Mouse (Mus musculus): ENCODE measurements at regions not wholly inside any gene's neighbourhood (a gene's known extent, or its start where the extent isn't known, plus 50 kb on each side); places are given as distances from the start of the nearest gene placed in this dataset.
"Not testable (repeated sequence)": the region's sequence is repeated elsewhere in the genome, so short reads cannot be mapped to it uniquely, and the experiment has no call there.

DNA sequence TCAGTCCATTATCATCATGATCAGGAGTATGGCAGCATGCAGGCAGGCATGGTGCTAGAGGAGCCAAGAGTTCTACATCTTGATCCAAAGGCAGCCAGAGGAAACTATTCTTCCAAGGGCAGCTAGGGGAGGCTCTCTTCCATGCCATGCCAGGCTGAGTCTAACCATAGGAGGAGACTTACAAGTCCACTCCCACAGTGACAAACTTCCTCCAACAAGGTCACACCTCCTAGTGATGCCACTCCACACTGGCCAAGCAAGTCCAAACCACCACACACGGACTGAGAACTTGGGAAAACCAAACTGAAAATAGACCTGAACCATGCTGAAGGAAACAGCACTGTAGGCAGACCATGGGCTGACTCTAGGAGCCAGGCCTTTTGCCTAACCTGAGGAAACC is 197.4 kb downstream of the Prex1 start:
- no peak overlapping the region for H3K27ac ChIP-seq
- no peaks in the 10 kb centered on the region for H3K36me3 ChIP-seq
- 78% methylated on average over 1 of the region's 1 CpGs for WGBS
- H3K27me3 ChIP-seq (replicated peaks): no peaks in the 10 kb centered on the region
- peaks cover 8% of the 10 kb centered on the region for H3K4me1 ChIP-seq (replicated peaks)
- no peak overlapping the region for H3K9ac ChIP-seq
- no peak overlapping the region for H3K4me2 ChIP-seq (replicated peaks)
- H3K4me3 ChIP-seq (replicated peaks): no peak overlapping the region
- ATAC-seq: no peak
- H3K9me3 ChIP-seq: no peaks in the 10 kb centered on the region

DNA sequence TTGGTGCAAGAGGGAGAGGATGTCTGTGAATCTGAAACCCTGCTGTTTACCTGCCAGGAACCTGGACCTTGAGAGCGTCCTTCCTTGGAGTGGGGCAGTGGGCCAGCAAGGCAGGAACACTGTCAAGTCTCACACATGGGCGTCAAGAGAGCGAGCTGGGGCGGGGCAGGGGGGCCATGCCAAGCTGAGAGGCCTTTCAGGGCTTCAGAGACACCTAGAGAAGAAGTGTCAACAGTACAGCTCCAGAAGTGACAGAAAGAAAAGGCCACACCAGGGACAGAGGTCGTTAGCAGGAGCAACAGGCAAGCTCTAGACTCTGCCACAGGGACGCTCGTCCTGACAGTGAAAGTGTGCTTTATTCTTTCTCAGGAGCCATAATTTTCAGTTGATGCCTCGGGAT is 199.0 kb downstream of the Prex1 start:
- H3K9ac ChIP-seq: no peak overlapping the region
- H3K36me3 ChIP-seq: no peaks in the 10 kb centered on the region
- WGBS: 39% methylated on average over 8 of the region's 8 CpGs
- no peak overlapping the region for H3K4me2 ChIP-seq (replicated peaks)
- no peaks in the 10 kb centered on the region for H3K27me3 ChIP-seq (replicated peaks)
- no peaks in the 10 kb centered on the region for H3K9me3 ChIP-seq
- peaks cover 8% of the 10 kb centered on the region for H3K4me1 ChIP-seq (replicated peaks)
- H3K27ac ChIP-seq: no peak overlapping the region
- no peak for ATAC-seq
- H3K4me3 ChIP-seq (replicated peaks): no peak overlapping the region

DNA sequence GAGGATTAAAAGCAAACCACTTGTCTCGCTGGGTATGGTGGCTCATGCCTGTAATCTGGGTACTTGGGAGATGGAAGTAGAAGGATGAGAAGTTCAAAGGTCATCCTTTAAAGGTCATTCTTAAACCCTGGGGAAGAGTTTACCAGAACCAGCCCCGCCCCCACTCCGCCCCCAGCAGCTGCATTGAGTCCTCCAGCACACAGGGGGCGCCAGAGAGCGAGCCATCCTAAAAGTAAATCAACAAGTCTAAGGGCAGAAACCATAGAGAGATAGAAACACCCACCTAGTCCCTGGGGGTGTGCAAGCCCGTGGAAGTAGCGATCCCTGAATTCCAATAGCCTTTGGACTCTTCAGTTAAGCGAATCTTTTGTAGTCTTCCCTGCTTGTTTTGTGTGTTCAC is 201.1 kb downstream of the Prex1 start:
- no peak for ATAC-seq
- Histone ChIP-seq H3K9me3 (peaks cover 4% of the 10 kb centered on the region; the same call in 1 of the 2 replicates), H3K4me1 (replicated peaks) (peaks cover 3% of the 10 kb centered on the region), H3K4me2 (replicated peaks) (no peak overlapping the region), H3K27ac (no peak overlapping the region), H3K36me3 (no peaks in the 10 kb centered on the region), H3K4me3 (replicated peaks) (no peak overlapping the region), H3K27me3 (replicated peaks) (no peaks in the 10 kb centered on the region), H3K9ac (no peak overlapping the region)
- WGBS: 77% methylated on average over 8 of the region's 8 CpGs

DNA sequence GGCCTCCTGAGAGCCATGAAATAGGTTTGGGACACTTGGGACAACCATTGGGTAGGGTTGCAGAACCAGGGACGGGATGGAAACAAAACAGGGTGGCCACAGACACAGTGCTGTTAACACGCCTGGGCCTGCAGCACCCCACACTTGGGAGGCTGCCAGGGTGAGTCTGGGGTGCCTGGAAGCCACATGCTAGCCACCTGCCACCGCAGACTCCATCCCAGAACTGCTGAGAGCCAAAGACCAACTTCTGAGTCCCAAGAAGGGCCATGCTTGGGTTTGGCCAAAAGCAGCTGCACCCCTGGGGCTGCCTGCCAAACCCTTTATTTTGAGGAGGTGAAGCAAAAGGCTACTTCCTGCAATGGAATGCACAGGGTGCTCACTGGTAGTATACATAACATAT is 202.2 kb downstream of the Prex1 start:
- not testable (repeated sequence) for H3K4me3 ChIP-seq (replicated peaks); H3K4me1 ChIP-seq (replicated peaks); H3K36me3 ChIP-seq; H3K4me2 ChIP-seq (replicated peaks); H3K9ac ChIP-seq; H3K27me3 ChIP-seq (replicated peaks); ATAC-seq; H3K9me3 ChIP-seq; H3K27ac ChIP-seq
- 78% methylated on average over 3 of the region's 3 CpGs for WGBS

DNA sequence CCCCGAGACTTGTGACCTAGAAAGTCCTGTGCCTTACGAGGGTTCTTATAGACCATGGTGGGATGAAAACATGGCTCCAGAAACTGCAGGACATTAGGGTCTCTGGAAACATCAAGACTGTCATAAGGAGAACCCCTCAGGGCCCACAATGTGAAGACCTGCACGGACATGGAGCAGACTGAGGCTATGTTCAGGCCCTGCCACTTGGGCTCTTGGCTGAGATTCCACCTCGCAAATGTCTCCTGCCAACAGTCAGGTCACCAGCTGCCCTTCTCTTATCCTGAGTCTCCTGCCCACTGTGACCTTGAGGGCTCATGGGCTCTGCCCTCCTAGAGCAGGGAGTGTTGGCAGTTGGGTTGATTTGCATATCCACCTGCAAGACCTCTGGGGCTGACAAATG is 202.9 kb downstream of the Prex1 start:
- no peak overlapping the region for H3K4me3 ChIP-seq (replicated peaks)
- 78% methylated on average over 4 of the region's 4 CpGs for WGBS

DNA sequence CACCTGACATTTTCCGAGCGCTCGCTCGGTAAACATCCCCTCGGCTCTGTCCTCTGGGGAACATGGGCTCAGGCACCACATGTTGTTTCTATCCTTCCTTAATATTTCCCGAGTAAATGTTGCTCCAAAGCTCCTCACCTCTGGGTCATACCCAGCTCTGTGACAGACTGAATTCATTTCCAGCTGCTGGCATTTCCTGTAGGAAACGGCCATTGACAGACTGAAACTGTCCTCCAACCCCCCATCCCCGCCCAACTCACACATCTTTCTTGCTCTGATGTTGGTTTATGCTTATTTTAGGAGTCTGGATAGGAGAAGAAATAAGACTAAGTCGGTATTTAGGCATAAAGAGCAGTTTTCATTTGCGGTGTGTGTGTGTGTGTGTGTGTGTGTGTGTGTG is 204.0 kb downstream of the Prex1 start:
- 71% methylated on average over 10 of the region's 10 CpGs for WGBS
- Histone ChIP-seq H3K4me2 (replicated peaks) (no peak overlapping the region), H3K9ac (no peak overlapping the region), H3K27ac (no peak overlapping the region), H3K4me1 (replicated peaks) (0 out of 2 replicates have a peak, but pooled peaks cover 2% of the 10 kb centered on the region), H3K36me3 (no peaks in the 10 kb centered on the region), H3K9me3 (peaks cover 4% of the 10 kb centered on the region; the same call in 1 of the 2 replicates), H3K4me3 (replicated peaks) (no peak overlapping the region), H3K27me3 (replicated peaks) (no peaks in the 10 kb centered on the region)
- no peak for ATAC-seq

More for the DNA sequence above, 202.9 kb downstream of the Prex1 start:
- no peaks in the 10 kb centered on the region for H3K4me1 ChIP-seq (replicated peaks)
- no peak overlapping the region for H3K4me2 ChIP-seq (replicated peaks)
- peaks cover 4% of the 10 kb centered on the region; the same call in 1 of the 2 replicates for H3K9me3 ChIP-seq
- no peak overlapping the region for H3K27ac ChIP-seq
- H3K36me3 ChIP-seq: no peaks in the 10 kb centered on the region
- no peak overlapping the region for H3K9ac ChIP-seq
- no peaks in the 10 kb centered on the region for H3K27me3 ChIP-seq (replicated peaks)
- ATAC-seq: no peak

DNA sequence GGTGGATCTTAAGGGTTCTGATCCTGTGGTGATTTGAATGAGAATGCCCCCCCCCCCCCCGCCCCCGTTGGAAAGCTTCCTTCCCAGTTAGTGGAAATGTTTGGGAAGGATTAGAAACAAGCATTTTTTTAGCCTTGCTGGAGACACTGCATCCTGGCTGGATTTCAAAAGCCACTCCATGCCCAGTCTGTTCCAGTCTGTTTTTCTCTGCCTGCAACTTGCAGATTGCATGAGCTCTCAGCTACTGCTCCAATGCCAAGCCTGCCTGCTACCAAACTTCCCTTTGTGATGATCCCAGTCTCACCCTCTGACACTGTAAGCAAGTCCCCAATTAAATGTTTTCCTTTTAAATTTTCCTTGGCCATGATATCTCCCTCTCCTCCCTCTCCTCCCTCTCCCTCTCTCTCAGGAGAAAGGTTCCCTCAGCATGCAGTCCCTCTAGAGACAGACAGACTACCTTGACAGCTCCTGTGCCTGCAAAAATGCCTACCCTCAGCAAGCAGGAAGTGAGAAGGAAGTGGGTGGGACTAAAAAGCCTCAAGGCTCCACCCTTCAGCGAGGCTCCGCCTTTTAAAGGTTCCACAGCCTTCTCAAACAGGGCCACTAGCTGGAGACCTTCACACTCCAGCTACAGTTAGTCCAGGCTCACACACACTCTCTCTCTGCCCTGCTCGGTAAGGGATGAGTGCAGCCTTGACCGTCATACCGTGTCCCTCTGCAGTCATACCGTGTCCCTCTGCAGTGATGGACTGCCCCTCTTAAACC is 204.8 kb downstream of the Prex1 start:
- Histone ChIP-seq H3K4me3 (replicated peaks) (no peak overlapping the region), H3K36me3 (no peaks in the 10 kb centered on the region), H3K4me1 (replicated peaks) (0 out of 2 replicates have a peak, but pooled peaks cover 2% of the 10 kb centered on the region), H3K9ac (no peak overlapping the region), H3K4me2 (replicated peaks) (no peak overlapping the region), H3K9me3 (peaks cover 4% of the 10 kb centered on the region; the same call in 1 of the 2 replicates), H3K27me3 (replicated peaks) (no peaks in the 10 kb centered on the region), H3K27ac (no peak overlapping the region)
- 80% methylated on average over 8 of the region's 8 CpGs for whole genome bisulfite sequencing
- ATAC-seq: no peak

DNA sequence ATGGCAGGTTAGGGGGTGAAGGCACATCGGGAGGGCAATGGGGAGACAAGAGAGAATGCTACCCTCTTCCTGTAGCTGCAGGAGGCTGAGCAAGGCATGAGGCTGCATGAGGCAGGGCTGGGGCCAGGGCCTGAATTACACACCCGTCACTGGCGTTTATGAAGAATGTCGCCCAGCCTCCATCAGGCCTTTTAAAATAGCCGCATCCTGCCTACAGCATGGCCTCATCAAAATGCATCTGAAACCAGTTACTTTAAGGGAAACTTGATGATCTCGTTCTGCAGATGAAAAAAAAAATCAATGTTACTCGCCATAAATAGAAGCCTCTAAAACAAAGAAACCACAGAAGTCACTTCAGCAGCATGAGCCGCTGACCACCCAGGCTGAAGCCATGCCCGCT is 208.3 kb downstream of the Prex1 start:
- Histone ChIP-seq H3K9ac (no peak overlapping the region), H3K4me3 (replicated peaks) (no peak overlapping the region), H3K27ac (no peak overlapping the region), H3K4me2 (replicated peaks) (no peak overlapping the region), H3K9me3 (peaks cover 4% of the 10 kb centered on the region; the same call in 1 of the 2 replicates), H3K36me3 (no peaks in the 10 kb centered on the region), H3K4me1 (replicated peaks) (0 out of 2 replicates have a peak, but pooled peaks cover 2% of the 10 kb centered on the region), H3K27me3 (replicated peaks) (no peaks in the 10 kb centered on the region)
- ATAC-seq: no peak
- WGBS: 45% methylated on average over 9 of the region's 9 CpGs

DNA sequence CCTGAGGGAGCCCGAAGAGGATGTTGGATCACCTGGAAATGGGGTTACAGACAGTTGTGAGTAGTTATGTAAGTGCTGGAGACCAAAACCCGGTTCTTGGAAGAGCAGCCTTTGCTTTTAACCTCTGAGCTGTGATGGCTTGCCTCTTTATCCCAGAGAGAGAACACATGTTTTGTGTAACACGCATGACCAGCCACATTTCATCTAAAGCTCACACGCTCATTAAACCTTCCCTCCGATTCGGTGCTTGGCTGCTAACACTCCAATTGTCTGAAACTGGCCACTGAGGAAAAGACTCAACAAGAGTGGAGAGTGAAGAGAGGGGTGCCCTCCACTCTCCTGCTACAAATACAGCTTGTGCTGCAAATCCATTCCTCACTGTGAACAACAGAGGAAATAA is 210.0 kb downstream of the Prex1 start:
- H3K27me3 ChIP-seq (replicated peaks): no peaks in the 10 kb centered on the region
- H3K4me2 ChIP-seq (replicated peaks): no peak overlapping the region
- no peak overlapping the region for H3K27ac ChIP-seq
- H3K9me3 ChIP-seq: no peaks in the 10 kb centered on the region
- H3K4me3 ChIP-seq (replicated peaks): no peak overlapping the region
- 79% methylated on average over 6 of the region's 6 CpGs for WGBS
- H3K4me1 ChIP-seq (replicated peaks): 0 out of 2 replicates have a peak, but pooled peaks cover 2% of the 10 kb centered on the region
- H3K9ac ChIP-seq: no peak overlapping the region
- ATAC-seq: no peak
- no peaks in the 10 kb centered on the region for H3K36me3 ChIP-seq

DNA sequence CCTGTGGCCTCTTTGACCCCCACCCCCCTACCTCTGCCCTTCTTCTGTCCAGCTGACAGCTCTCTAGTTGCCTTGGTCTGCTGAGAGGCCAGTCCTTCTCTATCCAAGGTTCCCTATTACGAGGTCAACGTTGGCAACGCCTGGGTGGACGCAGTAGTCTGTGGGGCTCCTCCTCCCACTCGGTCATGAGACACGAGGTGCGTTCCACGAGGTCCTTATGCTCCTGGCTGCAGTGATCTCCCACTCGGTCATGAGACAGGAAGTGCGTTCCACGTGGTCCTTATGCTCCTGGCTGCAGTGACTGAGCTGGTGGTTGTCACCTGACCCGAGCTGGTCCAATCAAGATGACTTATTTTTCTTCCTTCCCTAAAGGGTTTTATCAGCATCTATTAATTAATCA is 220.7 kb downstream of the Prex1 start:
- no peaks in the 10 kb centered on the region for H3K27me3 ChIP-seq (replicated peaks)
- no peak overlapping the region for H3K4me2 ChIP-seq (replicated peaks)
- H3K4me1 ChIP-seq (replicated peaks): 0 out of 2 replicates have a peak, but pooled peaks cover 3% of the 10 kb centered on the region
- H3K27ac ChIP-seq: no peak overlapping the region
- no peak for ATAC-seq
- 84% methylated on average over 12 of the region's 12 CpGs for WGBS
- no peak overlapping the region for H3K4me3 ChIP-seq (replicated peaks)
- no peak overlapping the region for H3K9ac ChIP-seq
- no peaks in the 10 kb centered on the region for H3K36me3 ChIP-seq
- H3K9me3 ChIP-seq: no peaks in the 10 kb centered on the region

DNA sequence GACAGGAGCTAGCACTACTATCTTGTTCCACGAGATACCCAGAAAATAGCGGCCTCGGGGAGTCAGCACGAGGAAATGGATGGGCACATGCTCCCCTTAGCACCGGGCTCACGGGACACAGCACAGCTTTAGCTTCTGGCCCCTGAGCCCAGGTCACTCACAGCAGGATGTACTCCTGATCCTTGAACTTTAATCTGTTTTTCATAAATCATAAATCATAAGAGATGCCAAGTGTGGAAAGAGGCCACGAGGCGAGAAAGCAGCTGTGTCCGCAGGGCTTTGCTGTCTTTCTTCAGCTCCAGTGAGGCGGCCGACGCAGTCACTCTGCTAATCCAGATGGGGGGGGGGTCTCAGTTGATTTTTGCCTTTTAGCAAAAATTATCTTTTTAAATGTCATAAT is 221.2 kb downstream of the Prex1 start:
- no peak for ATAC-seq
- no peak overlapping the region for H3K9ac ChIP-seq
- no peaks in the 10 kb centered on the region for H3K27me3 ChIP-seq (replicated peaks)
- 0 out of 2 replicates have a peak, but pooled peaks cover 3% of the 10 kb centered on the region for H3K4me1 ChIP-seq (replicated peaks)
- H3K36me3 ChIP-seq: no peaks in the 10 kb centered on the region
- H3K27ac ChIP-seq: no peak overlapping the region
- H3K4me2 ChIP-seq (replicated peaks): no peak overlapping the region
- no peaks in the 10 kb centered on the region for H3K9me3 ChIP-seq
- no peak overlapping the region for H3K4me3 ChIP-seq (replicated peaks)
- 57% methylated on average over 12 of the region's 12 CpGs for WGBS

DNA sequence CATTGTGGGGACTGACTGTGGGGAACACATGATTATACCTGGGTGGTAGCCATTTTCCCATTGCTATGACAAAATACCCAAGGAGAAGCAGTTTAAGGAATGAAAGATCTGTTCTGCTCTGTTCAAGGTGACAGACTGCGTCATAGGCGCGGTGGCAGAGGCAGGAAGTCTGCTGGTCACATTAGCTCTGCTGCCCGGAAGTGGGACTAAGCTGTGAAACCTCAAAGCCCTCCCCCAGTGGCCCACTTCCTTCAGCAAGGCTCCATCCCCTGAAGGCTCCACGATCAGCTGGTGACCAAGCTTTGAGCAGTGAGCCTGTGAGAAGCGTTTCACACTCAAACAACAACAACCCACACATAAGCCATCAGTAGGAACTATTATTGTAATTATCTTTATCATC is 221.8 kb downstream of the Prex1 start:
- H3K27ac ChIP-seq: no peak overlapping the region
- H3K4me1 ChIP-seq (replicated peaks): 0 out of 2 replicates have a peak, but pooled peaks cover 3% of the 10 kb centered on the region
- ATAC-seq: no peak
- no peak overlapping the region for H3K9ac ChIP-seq
- no peaks in the 10 kb centered on the region for H3K9me3 ChIP-seq
- H3K27me3 ChIP-seq (replicated peaks): no peaks in the 10 kb centered on the region
- H3K4me3 ChIP-seq (replicated peaks): no peak overlapping the region
- H3K4me2 ChIP-seq (replicated peaks): no peak overlapping the region
- WGBS: 76% methylated on average over 6 of the region's 6 CpGs
- H3K36me3 ChIP-seq: no peaks in the 10 kb centered on the region
